ENCODE assay signal across 27 mouse cellular contexts in genomic region chr3:109797354-109797753, GRCm38 (mm10).
DNase-seq lines count a peak whose midpoint lies in the region; ATAC-seq and TF ChIP-seq lines count a peak whose summit lies in the region.
"Had no signal": no experiment of that assay in that cellular context is flagged by ENCODE, and none has a peak within 500 bp of the region (broad histone marks: within the 10 kb centered on the region; RNA-seq: fewer than 3 reads in every experiment).

No protein-coding gene starts in this region.

- intact Hi-C loops in left cerebral cortex, postnatal 4 days (cut with DNase I) = no loop called here
- intact Hi-C loops in left cerebral cortex, adult 2 months (cut with DNase I) = no loop called here

- peak; percentile 38; the same call in 1 of the 2 replicates for ATAC-seq in forebrain, embryonic 13.5 days
- no peak for ATAC-seq in forebrain, postnatal 0 days
- peak; percentile 60; the same call in 1 of the 2 replicates for ATAC-seq in midbrain, embryonic 16.5 days
- ATAC-seq: activated CD4-positive, CD25-positive, alpha-beta regulatory T cell, adult 4 months; inflammation-experienced regulatory T-cells, adult 6 months had no signal

- H3K4me1 ChIP-seq in forebrain, embryonic 13.5 days = no peaks in the 10 kb centered on the region
- H3K4me1 ChIP-seq in forebrain, postnatal 0 days (ENCODE audit: insufficient read depth) = no peaks in the 10 kb centered on the region
- no peaks in the 10 kb centered on the region for H3K4me1 ChIP-seq in midbrain, embryonic 16.5 days (ENCODE audit: control insufficient read depth, insufficient read depth, low read length)
- H3K4me1 ChIP-seq: hindbrain, embryonic 13.5 days; limb, embryonic 13.5 days; lung, embryonic 15.5 days; stomach, embryonic 15.5 days had no signal

- TF ChIP-seq CTCF in forebrain, postnatal 0 days (IDR thresholded peaks at IDR 0.05; ENCODE audit: low read depth) = no peak
- no peak for TF ChIP-seq CTCF in left cerebral cortex, adult 2 months (IDR thresholded peaks at IDR 0.05)

- DNase-seq in cerebellum, postnatal 10 days = peak; percentile 30 to 50
- no peak for DNase-seq in cerebellum, postnatal 4 days (ENCODE audit: low spot score in 2 of 2)
- DNase-seq in forebrain, postnatal 0 days = no peak
- peak; percentile 29 for DNase-seq in left cerebral cortex, postnatal 4 days
- no peak for DNase-seq in left cerebral cortex, adult 2 months (ENCODE audit: extremely low spot score in 1 of 2, low spot score in 2 of 2)
- no peak for DNase-seq in kidney, postnatal 10 days
- DNase-seq: adrenal gland, adult 8-10 months; cerebellum, adult 8-10 months; cerebellum, postnatal 36 days; gastrocnemius, postnatal 10 days; heart, postnatal 14 days; kidney, adult 11 months; kidney, postnatal 25 days; lung, postnatal 36 days; right cerebral cortex, postnatal 25 days; thymus, postnatal 14 days had no signal

- 63% methylated on average over 11 of the region's 11 CpGs for WGBS in forebrain, embryonic 13.5 days
- WGBS in forebrain, postnatal 0 days = 52% methylated on average over 11 of the region's 11 CpGs
- 46% methylated on average over 11 of the region's 11 CpGs for WGBS in midbrain, embryonic 16.5 days

- no peaks in the 10 kb centered on the region for H3K9me3 ChIP-seq in forebrain, embryonic 13.5 days (replicated peaks)
- H3K9me3 ChIP-seq in forebrain, postnatal 0 days (ENCODE audit: low read length) = no peaks in the 10 kb centered on the region
- H3K9me3 ChIP-seq in midbrain, embryonic 16.5 days (replicated peaks; ENCODE audit: control insufficient read depth, low read length, poor library complexity, severe bottlenecking) = no peaks in the 10 kb centered on the region
- H3K9me3 ChIP-seq: embryonic facial prominence, embryonic 12.5 days; hindbrain, embryonic 13.5 days; limb, embryonic 13.5 days; lung, embryonic 15.5 days; stomach, embryonic 15.5 days had no signal

- no peaks in the 10 kb centered on the region for H3K36me3 ChIP-seq in forebrain, embryonic 13.5 days (ENCODE audit: poor library complexity, severe bottlenecking)
- H3K36me3 ChIP-seq in forebrain, postnatal 0 days (ENCODE audit: insufficient read depth) = no peaks in the 10 kb centered on the region
- no peaks in the 10 kb centered on the region for H3K36me3 ChIP-seq in midbrain, embryonic 16.5 days (ENCODE audit: control insufficient read depth, insufficient read depth, low read length)
- H3K36me3 ChIP-seq: embryonic facial prominence, embryonic 12.5 days; hindbrain, embryonic 13.5 days; limb, embryonic 13.5 days; lung, embryonic 15.5 days; stomach, embryonic 15.5 days had no signal

- H3K27me3 ChIP-seq in forebrain, embryonic 13.5 days = no peaks in the 10 kb centered on the region
- H3K27me3 ChIP-seq in forebrain, postnatal 0 days (ENCODE audit: insufficient read depth, low read length) = no peaks in the 10 kb centered on the region
- no peaks in the 10 kb centered on the region for H3K27me3 ChIP-seq in midbrain, embryonic 16.5 days (ENCODE audit: control insufficient read depth, insufficient read depth, low read depth, low read length)
- H3K27me3 ChIP-seq: CH12.LX; embryonic facial prominence, embryonic 12.5 days; hindbrain, embryonic 13.5 days; limb, embryonic 13.5 days; lung, embryonic 15.5 days; stomach, embryonic 15.5 days had no signal

- H3K27ac ChIP-seq in forebrain, embryonic 13.5 days = no peak overlapping the region
- no peak overlapping the region for H3K27ac ChIP-seq in forebrain, postnatal 0 days (ENCODE audit: low read depth, low read length)
- no peak overlapping the region for H3K27ac ChIP-seq in left cerebral cortex, adult 2 months
- H3K27ac ChIP-seq in midbrain, embryonic 16.5 days (ENCODE audit: low read length) = no peak overlapping the region
- H3K27ac ChIP-seq: embryonic facial prominence, embryonic 12.5 days; hindbrain, embryonic 13.5 days; limb, embryonic 13.5 days; lung, embryonic 15.5 days; stomach, embryonic 15.5 days had no signal

- no peak overlapping the region for H3K9ac ChIP-seq in forebrain, embryonic 13.5 days
- no peak overlapping the region for H3K9ac ChIP-seq in forebrain, postnatal 0 days
- no peak overlapping the region for H3K9ac ChIP-seq in midbrain, embryonic 16.5 days (ENCODE audit: low read depth, low read length)
- H3K9ac ChIP-seq: embryonic facial prominence, embryonic 12.5 days; hindbrain, embryonic 13.5 days; limb, embryonic 13.5 days; lung, embryonic 15.5 days; stomach, embryonic 15.5 days had no signal

- no peak overlapping the region for H3K4me2 ChIP-seq in forebrain, embryonic 13.5 days
- H3K4me2 ChIP-seq in forebrain, postnatal 0 days (ENCODE audit: low read depth) = no peak overlapping the region
- no peak overlapping the region for H3K4me2 ChIP-seq in midbrain, embryonic 16.5 days (ENCODE audit: low read length)
- H3K4me2 ChIP-seq: embryonic facial prominence, embryonic 12.5 days; hindbrain, embryonic 13.5 days; limb, embryonic 13.5 days; liver, embryonic 11.5 days; lung, embryonic 15.5 days; stomach, embryonic 15.5 days had no signal

- H3K4me3 ChIP-seq in forebrain, embryonic 13.5 days = no peak overlapping the region
- H3K4me3 ChIP-seq in forebrain, postnatal 0 days (ENCODE audit: low read depth, low read length) = no peak overlapping the region
- H3K4me3 ChIP-seq in left cerebral cortex, adult 2 months = no peak overlapping the region
- H3K4me3 ChIP-seq in midbrain, embryonic 16.5 days (ENCODE audit: low read depth, low read length) = no peak overlapping the region
- H3K4me3 ChIP-seq: embryonic facial prominence, embryonic 12.5 days; hindbrain, embryonic 13.5 days; limb, embryonic 13.5 days; lung, embryonic 15.5 days; stomach, embryonic 15.5 days had no signal

Comparison
In these comparisons a context has a peak if more than half of its experiments do, and no peak if none do; other contexts are left out.
1. DNase-seq: peak in cerebellum, postnatal 10 days (2 of 2) and left cerebral cortex, postnatal 4 days (single experiment); none in cerebellum, postnatal 4 days (0 of 2), forebrain, postnatal 0 days (single experiment), left cerebral cortex, adult 2 months (0 of 2) and kidney, postnatal 10 days (single experiment).